Mouse (Mus musculus) heart, embryonic 16.5 days (tissue): ENCODE data around the gene Cyp2d11. TPM values are rescaled to one million over a fixed set of nuclear protein-coding genes. Genes with fewer than 3 reads are reported as not detected.
"Not testable (repeated sequence)": the region's sequence is repeated elsewhere in the genome, so short reads cannot be mapped to it uniquely, and the experiment has no call there.

Source experiments
- ATAC-seq: fragments of 200-750 bp; cut with Nextera tagmentation; replicated peaks from 2 replicates; pipeline ENCODE4 v1.8.0; 2017; ENCODE audit warnings: moderate number of reproducible peaks; ENCODE audit not compliant: insufficient read depth, low FRiP score; ENCODE audit errors: extremely low read depth
- H3K27ac ChIP-seq: fragments of 300-500 bp; sonication (generic); 2 replicates; pipeline ENCODE4 v1.5.1; 2014; ENCODE audit warnings: mild to moderate bottlenecking, low read length, control low read depth, moderate library complexity
- H3K27me3 ChIP-seq: fragments of 300-500 bp; sonication (generic); 2 replicates; pipeline ENCODE4 v1.6.1; 2014; ENCODE audit warnings: low read length, mixed read lengths; ENCODE audit not compliant: control insufficient read depth, insufficient read depth
- H3K36me3 ChIP-seq: fragments of 300-500 bp; sonication (generic); 2 replicates; pipeline ENCODE4 v1.6.1; 2014; ENCODE audit not compliant: control insufficient read depth, insufficient read depth
- H3K4me1 ChIP-seq: fragments of 300-500 bp; sonication (generic); 2 replicates; pipeline ENCODE4 v1.6.1; 2014; ENCODE audit warnings: low read length, mixed read lengths; ENCODE audit not compliant: control insufficient read depth, insufficient read depth
- H3K4me2 ChIP-seq: fragments of 300-500 bp; sonication (generic); 2 replicates; pipeline ENCODE4 v1.6.1; 2014; ENCODE audit warnings: low read depth, mild to moderate bottlenecking, control low read depth, low read length
- H3K4me3 ChIP-seq: fragments of 300-500 bp; sonication (generic); 2 replicates; pipeline ENCODE4 v1.5.1; 2014; ENCODE audit warnings: mild to moderate bottlenecking, control low read depth, low read length
- H3K9ac ChIP-seq: fragments of 300-500 bp; sonication (generic); 2 replicates; pipeline ENCODE4 v1.6.1; 2014; ENCODE audit warnings: low read length, control low read depth
- H3K9me3 ChIP-seq: fragments of 300-500 bp; sonication (generic); replicated peaks from 2 replicates; pipeline ENCODE4 v1.6.1; 2016; ENCODE audit warnings: low read length; ENCODE audit not compliant: control insufficient read depth
- WGBS: fragments of 180-500 bp; shearing (Covaris S2); extraction: QIAGEN DNeasy Blood & Tissue Kit; methylation state at CpG from one replicate; pipeline ENCODE4 v1.1.7; 2014; 5-methylcytosine and 5-hydroxymethylcytosine counted together
- polyA plus RNA-seq: library from polyadenylated mRNA; unstranded; fragments of >200 nt; fragmentation: Nextera tagmentation; extraction: Ambion mirVana; gene quantifications from 2 replicates; pipeline ENCODE4 v1.2.1, GENCODE M21; 2015

The Cyp2d11 gene
- polyA plus RNA-seq, 1 experiment from 2014 or later, result not detected

- H3K27me3 ChIP-seq, ATAC-seq, H3K27ac ChIP-seq, H3K4me3 ChIP-seq, H3K9me3 ChIP-seq, H3K4me2 ChIP-seq, H3K9ac ChIP-seq, H3K36me3 ChIP-seq: not testable (repeated sequence)
- peaks cover 13% of the 10 kb centered on the region for H3K4me1 ChIP-seq
- WGBS, result 57% methylated on average over 7 of the region's 12 CpGs
Measured at GRCm38 (mm10) chr15:82363801-82364200, 30.0 kb downstream of the Cyp2d11 start.

- Histone ChIP-seq H3K27ac (peak overlapping the region; percentile 34), H3K4me1 (peaks cover 15% of the 10 kb centered on the region), H3K4me3 (no peak overlapping the region), H3K9ac (no peak overlapping the region), H3K9me3 (no peaks in the 10 kb centered on the region), H3K4me2 (no peak overlapping the region), H3K36me3 (no peaks in the 10 kb centered on the region), H3K27me3 (no peaks in the 10 kb centered on the region)
- WGBS, result 60% methylated on average over 3 of the region's 4 CpGs
- peak; percentile 63 for ATAC-seq
Measured at GRCm38 (mm10) chr15:82362234-82362633, 31.6 kb downstream of the Cyp2d11 start.

DNA sequence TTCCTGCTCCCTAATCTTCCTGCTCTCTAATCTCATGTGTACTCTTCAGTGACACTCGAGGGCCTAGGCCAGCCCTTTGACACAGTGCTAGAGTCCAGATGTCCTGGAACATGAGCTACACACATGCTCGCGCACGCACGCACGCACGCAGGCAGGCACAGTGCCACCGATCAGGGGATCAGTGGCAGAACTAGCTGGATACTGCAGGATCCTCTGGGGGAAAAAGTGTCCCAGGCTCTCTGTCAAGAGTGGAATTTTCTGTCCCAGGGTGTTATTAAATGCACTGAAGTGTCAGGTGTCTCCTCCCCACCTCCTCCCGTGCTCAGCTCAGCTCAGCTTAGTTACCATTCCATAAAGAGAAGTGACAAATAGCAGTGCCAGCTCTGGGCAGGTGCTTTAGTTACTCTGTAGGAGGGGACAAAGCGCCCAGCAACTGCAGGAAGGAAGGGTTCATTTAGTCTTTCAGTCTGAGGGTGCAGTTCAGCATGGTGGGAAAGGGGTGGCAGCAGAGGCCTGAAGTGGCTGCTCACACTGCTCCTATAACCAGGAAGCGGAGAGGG, 32.3 kb downstream of the Cyp2d11 start:
- H3K4me2 ChIP-seq, result no peak overlapping the region
- H3K4me1 ChIP-seq, result peaks cover 15% of the 10 kb centered on the region
- peak; percentile 80 for ATAC-seq
- WGBS, result 65% methylated on average over 11 of the region's 11 CpGs
- H3K4me3 ChIP-seq, result no peak overlapping the region
- H3K27me3 ChIP-seq, result no peaks in the 10 kb centered on the region
- peak overlapping the region; percentile 35; the same call in 1 of the 2 replicates for H3K9ac ChIP-seq
- no peaks in the 10 kb centered on the region for H3K36me3 ChIP-seq
- peak overlapping the region; percentile 82 for H3K27ac ChIP-seq
- H3K9me3 ChIP-seq, result no peaks in the 10 kb centered on the region

DNA sequence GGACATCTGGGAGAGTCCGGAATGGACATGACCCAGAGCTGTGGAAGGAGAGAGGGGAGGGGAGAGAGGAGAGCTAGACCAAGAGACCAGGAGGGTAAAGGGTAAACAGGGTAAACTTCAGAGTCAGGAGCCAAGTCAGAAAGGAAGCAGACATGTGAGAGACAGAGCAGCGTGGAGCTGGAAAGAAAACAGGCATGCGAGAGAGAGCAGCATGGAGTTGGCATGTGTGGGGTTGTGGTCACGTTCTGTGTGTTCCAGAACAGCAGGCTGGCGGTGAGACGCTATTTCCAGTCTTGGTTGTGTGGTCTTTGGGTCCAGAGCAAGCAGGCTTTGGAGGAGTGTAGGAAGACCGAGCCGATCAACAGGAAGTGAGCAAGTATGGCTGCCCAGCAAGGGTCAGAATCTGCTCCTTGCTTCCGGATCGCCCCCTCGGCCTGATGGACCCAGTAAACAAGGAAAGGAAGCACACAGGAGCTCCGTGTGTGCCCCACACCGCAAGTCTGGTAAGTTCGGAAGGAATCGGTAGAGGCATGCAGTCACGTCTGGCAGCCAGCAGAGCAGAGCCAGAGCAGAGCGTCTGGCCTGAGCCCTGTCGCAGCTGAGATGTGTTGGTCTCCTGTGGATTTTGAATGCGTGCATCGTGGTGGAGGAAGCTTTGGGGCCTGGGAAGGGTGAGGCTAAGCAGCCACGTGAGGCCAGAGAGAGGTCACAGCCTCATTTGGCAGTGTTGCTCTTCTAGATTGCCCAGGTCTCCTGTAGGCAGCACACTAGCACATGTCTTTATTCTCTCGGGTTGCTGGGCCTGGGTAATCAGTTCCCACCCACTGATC, 35.2 kb downstream of the Cyp2d11 start:
- H3K9me3 ChIP-seq, result no peaks in the 10 kb centered on the region
- no peak for ATAC-seq
- peaks cover 18% of the 10 kb centered on the region for H3K4me1 ChIP-seq
- no peaks in the 10 kb centered on the region for H3K27me3 ChIP-seq
- no peaks in the 10 kb centered on the region for H3K36me3 ChIP-seq
- peak overlapping the region; percentile 71 for H3K27ac ChIP-seq
- no peak overlapping the region for H3K4me3 ChIP-seq
- H3K9ac ChIP-seq, result peak overlapping the region; percentile 37; the same call in 1 of the 2 replicates
- WGBS, result 46% methylated on average over 22 of the region's 22 CpGs
- H3K4me2 ChIP-seq, result peak overlapping the region; percentile 29; the same call in 1 of the 2 replicates

DNA sequence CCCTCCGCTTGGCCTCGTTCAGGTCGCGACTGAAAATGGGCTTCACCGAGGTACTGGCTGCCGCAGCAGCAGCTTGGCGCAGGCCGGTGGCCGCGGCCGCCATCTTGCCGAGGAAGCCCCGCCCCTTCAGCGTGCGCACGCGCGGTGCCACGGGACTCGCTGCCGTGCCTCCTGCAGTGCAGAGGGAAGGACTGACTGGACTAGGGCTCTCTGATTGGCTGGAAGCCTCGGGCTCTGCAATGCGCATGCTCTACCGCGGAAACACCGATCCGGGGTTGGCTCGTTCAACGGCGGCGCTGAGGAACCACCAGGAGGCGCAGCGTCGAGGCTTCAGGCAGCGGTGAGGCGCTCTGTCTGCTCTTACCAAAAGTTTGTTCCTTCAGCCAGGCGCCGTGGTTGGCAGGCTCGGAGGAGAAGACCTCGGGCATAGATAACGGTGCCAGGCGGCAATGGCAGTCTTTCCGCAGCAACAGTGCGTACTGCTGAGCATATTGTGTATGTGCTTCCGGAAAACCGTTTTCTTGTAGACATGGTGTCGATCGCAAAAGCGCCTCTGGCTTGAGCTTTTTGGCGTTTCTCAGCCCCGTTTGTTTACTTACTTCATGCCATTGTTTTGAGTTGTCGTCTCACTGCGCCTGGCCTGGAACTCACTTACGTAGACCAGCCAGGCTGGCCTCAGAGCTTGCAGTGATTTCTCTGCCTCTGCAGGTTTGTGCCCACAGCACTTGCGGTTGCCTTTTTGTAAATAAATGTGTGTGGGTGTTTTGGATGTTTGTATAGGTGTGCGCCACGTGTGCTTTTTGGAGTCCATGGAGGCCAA, 39.5 kb downstream of the Cyp2d11 start, which contains the start of gene Ndufa6:
Ndufa6 (minus strand) TSS at position 197 of the 820 bp plus-strand sequence.
- Histone ChIP-seq H3K4me3 (peak within 1 kb of the TSS; percentile 82), H3K27me3 (no peaks in the 10 kb centered on the region), H3K27ac (peak within 1 kb of the TSS; percentile 89), H3K9ac (peak within 1 kb of the TSS; percentile 96), H3K9me3 (no peaks in the 10 kb centered on the region), H3K4me1 (peaks cover 24% of the 10 kb centered on the region), H3K36me3 (peaks cover 18% of the 10 kb centered on the region), H3K4me2 (peak within 1 kb of the TSS; percentile 61)
- peak; percentile 99 for ATAC-seq
- WGBS, result 2% methylated on average over 57 of the region's 57 CpGs

GRCm38 (mm10) chr15:82353745-82354113, 40.1 kb downstream of the Cyp2d11 start:
- peak; percentile 29 for ATAC-seq
- peak overlapping the region; percentile 89 for H3K27ac ChIP-seq
- H3K4me3 ChIP-seq, result peak overlapping the region; percentile 82
- H3K4me2 ChIP-seq, result peak overlapping the region; percentile 61
- WGBS, result under 1% methylated on average over 23 of the region's 23 CpGs
- peaks cover 24% of the 10 kb centered on the region for H3K36me3 ChIP-seq
- peak overlapping the region; percentile 96 for H3K9ac ChIP-seq
- H3K9me3 ChIP-seq, result no peaks in the 10 kb centered on the region
- no peaks in the 10 kb centered on the region for H3K27me3 ChIP-seq
- peaks cover 20% of the 10 kb centered on the region for H3K4me1 ChIP-seq

- Histone ChIP-seq H3K4me1 (peaks cover 18% of the 10 kb centered on the region), H3K4me3 (peak overlapping the region; percentile 82), H3K27me3 (no peaks in the 10 kb centered on the region), H3K27ac (peak overlapping the region; percentile 89), H3K9ac (peak overlapping the region; percentile 96), H3K36me3 (peaks cover 29% of the 10 kb centered on the region), H3K4me2 (peak overlapping the region; percentile 61), H3K9me3 (no peaks in the 10 kb centered on the region)
- no peak for ATAC-seq
- WGBS, result 21% methylated on average over 14 of the region's 14 CpGs
Measured at GRCm38 (mm10) chr15:82353078-82353744, 40.6 kb downstream of the Cyp2d11 start.

- ATAC-seq, result no peak
- Histone ChIP-seq H3K4me2 (no peak overlapping the region), H3K9me3 (no peaks in the 10 kb centered on the region), H3K9ac (peak overlapping the region; percentile 42; the same call in 1 of the 2 replicates), H3K36me3 (peaks cover 33% of the 10 kb centered on the region), H3K4me3 (no peak overlapping the region), H3K27me3 (no peaks in the 10 kb centered on the region), H3K4me1 (peaks cover 29% of the 10 kb centered on the region), H3K27ac (no peak overlapping the region)
- WGBS, result 42% methylated on average over 3 of the region's 3 CpGs
Measured at GRCm38 (mm10) chr15:82351480-82351879, 42.3 kb downstream of the Cyp2d11 start.
